8 mouse cellular contexts compared by ENCODE assay signal in the genomic region with DNA sequence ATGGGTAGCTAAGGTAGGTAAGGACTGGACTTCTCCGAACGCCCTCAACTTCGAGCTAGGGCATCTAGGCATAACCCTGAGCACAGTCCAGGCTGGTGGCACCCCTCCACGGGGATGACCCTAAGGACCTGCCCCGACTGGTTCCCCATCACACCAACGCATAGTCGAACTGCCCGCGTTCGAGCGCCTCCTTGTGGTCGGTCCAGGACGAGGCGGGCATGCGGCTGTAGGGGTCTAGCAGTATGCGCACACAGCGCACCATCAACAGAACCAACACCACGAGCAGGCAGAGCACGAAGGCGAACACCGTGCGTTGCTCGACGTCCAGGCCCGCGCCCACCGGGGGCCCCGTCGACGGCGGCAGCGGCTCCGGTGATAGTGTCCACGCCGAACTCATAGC. TPM values are rescaled to one million over a fixed set of nuclear protein-coding genes. Genes with fewer than 3 reads are reported as not detected.
DNase-seq lines count a peak whose midpoint lies in the region; ATAC-seq and TF ChIP-seq lines count a peak whose summit lies in the region.

No protein-coding gene starts in this region.

- peak; percentile 45 for TF ChIP-seq RAD21 in MEL (IDR thresholded peaks at IDR 0.05; ENCODE audit: low read depth, low read length)

- peak; percentile 63 to 88 (median 70); a peak in 5 of 6 replicates for TF ChIP-seq CTCF in MEL (IDR thresholded peaks at IDR 0.05 in 2 of 3, conservative IDR thresholded peaks at IDR 0.05 in 1 of 3; ENCODE audit: control insufficient read depth in 1 of 3, insufficient read depth in 1 of 3, low read depth in 2 of 3, low read length in 3 of 3, poor library complexity in 1 of 3, severe bottlenecking in 1 of 3)

- peak overlapping the region; percentile 74 for H3K4me2 ChIP-seq in forebrain, embryonic 14.5 days (ENCODE audit: low read length)

- DNase-seq in MEL (ENCODE audit: low read depth, low spot score), result peak; percentile 68
- peak; percentile 58 for DNase-seq in cerebellum, adult 11-12 months
- peak; percentile 84 for DNase-seq in forebrain, embryonic 14.5 days (ENCODE audit: low spot score)
- DNase-seq in layer of hippocampus, postnatal 10 days (ENCODE audit: low spot score in 2 of 2), result peak; percentile 90 to 94
- DNase-seq in lung, postnatal 14 days, result peak; percentile 83
- DNase-seq in ovary, postnatal 14 days (ENCODE audit: low spot score), result peak; percentile 79
- peak; percentile 88 for DNase-seq in thymus, postnatal 14 days

- peak overlapping the region; percentile 41 to 50; a peak in 3 of 4 replicates for H3K4me3 ChIP-seq in MEL (ENCODE audit: control insufficient read depth in 1 of 2, insufficient read depth in 1 of 2, low read depth in 2 of 2, low read length in 2 of 2)
- peak overlapping the region; percentile 93 for H3K4me3 ChIP-seq in forebrain, embryonic 14.5 days (ENCODE audit: low read depth, low read length)

- no peaks in the 10 kb centered on the region; the same call in 1 of the 2 replicates for H3K79me2 ChIP-seq in MEL (ENCODE audit: control insufficient read depth, insufficient read depth, low read length, poor library complexity)

- H3K36me3 ChIP-seq in MEL (ENCODE audit: control insufficient read depth in 1 of 2, insufficient read depth in 2 of 2, low read length in 2 of 2), result peaks cover 3 to 7% of the 10 kb centered on the region in 2 experiments
- peaks cover 68% of the 10 kb centered on the region for H3K36me3 ChIP-seq in forebrain, embryonic 14.5 days (ENCODE audit: control insufficient read depth, insufficient read depth, low read length)

- no peaks in the 10 kb centered on the region for H3K27me3 ChIP-seq in MEL (ENCODE audit: control insufficient read depth in 1 of 2, insufficient read depth in 2 of 2, low read length in 2 of 2)
- H3K27me3 ChIP-seq in forebrain, embryonic 14.5 days (replicated peaks; ENCODE audit: control insufficient read depth, insufficient read depth, low read length), result no peaks in the 10 kb centered on the region

- ATAC-seq in forebrain, embryonic 14.5 days, result peak; percentile 71
- peak; percentile 61 to 65 for ATAC-seq in hematopoietic stem cell, adult 5-6 weeks (replicated peaks in 1 of 2; ENCODE audit: insufficient read depth in 1 of 2, low FRiP score in 2 of 2, low TSS enrichment in 1 of 2, low read depth in 1 of 2, poor library complexity in 2 of 2, severe bottlenecking in 2 of 2)

- no peaks in the 10 kb centered on the region for H3K9me3 ChIP-seq in MEL (replicated peaks; ENCODE audit: insufficient read depth, low read length)
- H3K9me3 ChIP-seq in forebrain, embryonic 14.5 days (replicated peaks; ENCODE audit: control insufficient read depth, low read length), result no peaks in the 10 kb centered on the region

- peak overlapping the region; percentile 54; the same call in 1 of the 2 replicates for H3K9ac ChIP-seq in MEL (ENCODE audit: control insufficient read depth, low read depth, low read length, poor library complexity, severe bottlenecking)
- H3K9ac ChIP-seq in forebrain, embryonic 14.5 days (ENCODE audit: low read length), result peak overlapping the region; percentile 96

- no peak overlapping the region for H3K27ac ChIP-seq in MEL (ENCODE audit: control insufficient read depth, low read depth, low read length)
- peak overlapping the region; percentile 97 for H3K27ac ChIP-seq in forebrain, embryonic 14.5 days (ENCODE audit: low read depth, low read length)

- H3K4me1 ChIP-seq in MEL (ENCODE audit: control insufficient read depth in 1 of 2, insufficient read depth in 2 of 2, low read length in 2 of 2), result peaks cover 0 to 11% of the 10 kb centered on the region in 2 experiments; a peak in 2 of 4 replicates
- peaks cover 25% of the 10 kb centered on the region for H3K4me1 ChIP-seq in forebrain, embryonic 14.5 days (ENCODE audit: control insufficient read depth, insufficient read depth, low read length)

- TF ChIP-seq EP300 in MEL (IDR thresholded peaks at IDR 0.05; ENCODE audit: low read depth in 1 of 2, low read length in 2 of 2), result no peak

- TF ChIP-seq POLR2A in MEL (IDR thresholded peaks at IDR 0.05; ENCODE audit: control insufficient read depth in 1 of 2, insufficient read depth in 1 of 2, low read depth in 1 of 2, low read length in 2 of 2, poor library complexity in 1 of 2), result no peak

- 2% methylated on average over 35 of the region's 35 CpGs for WGBS in forebrain, embryonic 14.5 days

TF ChIP-seq in MEL, 35 proteins besides CTCF, POLR2A, EP300 and RAD21:
- TF ChIP-seq GATA1 (IDR thresholded peaks at IDR 0.05; ENCODE audit: low read depth, low read length) (no peak), NELFE (IDR thresholded peaks at IDR 0.05; ENCODE audit: low read depth, low read length) (no peak), ZNF384 (IDR thresholded peaks at IDR 0.05; ENCODE audit: low read depth, low read length) (no peak), JUND (IDR thresholded peaks at IDR 0.05; ENCODE audit: low read depth, low read length) (no peak), SMC3 (IDR thresholded peaks at IDR 0.05; ENCODE audit: low read depth, low read length) (peak; percentile 70), SIN3A (IDR thresholded peaks at IDR 0.05; ENCODE audit: low read length) (peak; percentile 14; the same call in 1 of the 2 replicates), ZC3H11A (IDR thresholded peaks at IDR 0.05; ENCODE audit: low read depth, low read length) (peak; percentile 21), MAZ (IDR thresholded peaks at IDR 0.05; ENCODE audit: low read depth, low read length) (no peak)

RNA-seq across cellular contexts. Expression of gene Ctxn1, which starts 0.8 kb away (rescaled TPM):
- total RNA-seq in MEL (2012; rRNA removed), result 0.26 and 0.58 TPM in 2 replicates
- polyA plus RNA-seq in MEL (2012; ENCODE audit: insufficient read depth in 1 of 2, insufficient read length in 2 of 2, low read depth in 1 of 2, low replicate concordance in 2 of 2, missing spikeins in 1 of 2), result 1 to 10 TPM in 1 of 2 experiments, not detected in 1; 5.6 TPM
- polyA plus RNA-seq in forebrain, embryonic 14.5 days (2014; fragmentation: Nextera tagmentation; extraction: Ambion mirVana), result 236 and 302 TPM in 2 replicates
- 4.7 and 7.3 TPM in 2 replicates for total RNA-seq in hematopoietic stem cell, adult 5-6 weeks (2017)
- total RNA-seq in layer of hippocampus, postnatal 10 days (2021), result 100 to 1,000 TPM; 450 to 459 TPM

RNA-seq across cellular contexts. Expression of gene Snapc2, which starts 5.4 kb away (rescaled TPM):
- 23.9 and 24.2 TPM in 2 replicates for total RNA-seq in MEL (2012; rRNA removed)
- polyA plus RNA-seq in MEL (2012; ENCODE audit: insufficient read depth in 1 of 2, insufficient read length in 2 of 2, low read depth in 1 of 2, low replicate concordance in 2 of 2, missing spikeins in 1 of 2), result 10 to 100 TPM in 1 of 2 experiments, not detected in 1; 46.2 TPM
- 59.9 and 81.8 TPM in 2 replicates for polyA plus RNA-seq in forebrain, embryonic 14.5 days (2014; fragmentation: Nextera tagmentation; extraction: Ambion mirVana)
- total RNA-seq in hematopoietic stem cell, adult 5-6 weeks (2017), result 12.8 and 13.9 TPM in 2 replicates
- 10 to 100 TPM; 27.1 to 31.2 TPM for total RNA-seq in layer of hippocampus, postnatal 10 days (2021)

RNA-seq across cellular contexts. Expression of gene Tgfbr3l, which starts 10.2 kb away (rescaled TPM):
- total RNA-seq in MEL (2012; rRNA removed), result 2.2 TPM in 2 replicates
- polyA plus RNA-seq in MEL (2012; ENCODE audit: insufficient read depth in 1 of 2, insufficient read length in 2 of 2, low read depth in 1 of 2, low replicate concordance in 2 of 2, missing spikeins in 1 of 2), result 10 to 100 TPM in 1 of 2 experiments, not detected in 1; 14.2 TPM
- polyA plus RNA-seq in forebrain, embryonic 14.5 days (2014; fragmentation: Nextera tagmentation; extraction: Ambion mirVana), result 2.1 and 2.8 TPM in 2 replicates
- total RNA-seq in hematopoietic stem cell, adult 5-6 weeks (2017), result 1.6 and 6.0 TPM in 2 replicates
- 1 to 10 TPM; 8.3 to 9.8 TPM for total RNA-seq in layer of hippocampus, postnatal 10 days (2021)

RNA-seq across cellular contexts. Expression of gene Timm44, which starts 17.5 kb away (rescaled TPM):
- 147 and 174 TPM in 2 replicates for total RNA-seq in MEL (2012; rRNA removed)
- polyA plus RNA-seq in MEL (2012; ENCODE audit: insufficient read depth in 1 of 2, insufficient read length in 2 of 2, low read depth in 1 of 2, low replicate concordance in 2 of 2, missing spikeins in 1 of 2), result 100 to 1,000 TPM in 1 of 2 experiments, not detected in 1; 199 TPM
- 49.9 and 51.3 TPM in 2 replicates for polyA plus RNA-seq in forebrain, embryonic 14.5 days (2014; fragmentation: Nextera tagmentation; extraction: Ambion mirVana)
- 126 and 143 TPM in 2 replicates for total RNA-seq in hematopoietic stem cell, adult 5-6 weeks (2017)
- total RNA-seq in layer of hippocampus, postnatal 10 days (2021), result 10 to 100 TPM; 70.8 to 77.2 TPM

RNA-seq across cellular contexts. Expression of gene Gm49320, which starts 19.6 kb away (rescaled TPM):
- not detected in 2 replicates for total RNA-seq in MEL (2012; rRNA removed)
- polyA plus RNA-seq in MEL (2012; ENCODE audit: insufficient read depth in 1 of 2, insufficient read length in 2 of 2, low read depth in 1 of 2, low replicate concordance in 2 of 2, missing spikeins in 1 of 2), result 1 to 10 TPM in 1 of 2 experiments, not detected in 1; 2.0 TPM
- polyA plus RNA-seq in forebrain, embryonic 14.5 days (2014; fragmentation: Nextera tagmentation; extraction: Ambion mirVana), result 0.51 TPM in 1 of 2 replicates, not detected in the other
- 1.3 TPM in 1 of 2 replicates, not detected in the other for total RNA-seq in hematopoietic stem cell, adult 5-6 weeks (2017)
- total RNA-seq in layer of hippocampus, postnatal 10 days (2021), result under 1 TPM in 1 of 2 experiments, not detected in 1; 0.73 TPM

Comparison
In these comparisons a context has a peak if more than half of its experiments do, and no peak if none do; other contexts are left out.
1. RNA of gene Ctxn1, which starts 0.8 kb away (total RNA-seq): 450 to 459 TPM in layer of hippocampus, postnatal 10 days; 4.7 to 7.3 TPM in hematopoietic stem cell, adult 5-6 weeks and 0.26 to 0.58 TPM in MEL; every median in the first group is over 10 times any median in the second.
2. Peak in every context shown above with its lines, with median percentiles within 50 percentile points of each other: DNase-seq.